In genomic region chr11:98982773-98983133, GRCm38 (mm10) we compare ENCODE assay signal across 9 mouse cellular contexts. TPM values are rescaled to one million over a fixed set of nuclear protein-coding genes. Genes with fewer than 3 reads are reported as not detected.
DNase-seq lines count a peak whose midpoint lies in the region; ATAC-seq and TF ChIP-seq lines count a peak whose summit lies in the region.
"Had no signal": no experiment of that assay in that cellular context is flagged by ENCODE, and none has a peak within 500 bp of the region (broad histone marks: within the 10 kb centered on the region; RNA-seq: fewer than 3 reads in every experiment).

Gene Gjd3 (minus strand): TSS chr11:98983016.

- H3K4me1 ChIP-seq in heart, embryonic 15.5 days (replicated peaks) = peaks cover 39% of the 10 kb centered on the region
- H3K4me1 ChIP-seq in G1E (ENCODE audit: insufficient read depth, low read depth, low read length) = peaks cover 11% of the 10 kb centered on the region
- peaks cover 8% of the 10 kb centered on the region; the same call in 1 of the 2 replicates for H3K4me1 ChIP-seq in hindbrain, embryonic 11.5 days (replicated peaks; ENCODE audit: control insufficient read depth, insufficient read depth, low read length)
- peaks cover 9% of the 10 kb centered on the region for H3K4me1 ChIP-seq in midbrain, embryonic 11.5 days (ENCODE audit: control insufficient read depth, insufficient read depth, low read length)

- no peak for TF ChIP-seq CTCF in G1E (IDR thresholded peaks at IDR 0.05; ENCODE audit: low read depth, low read length)

- no peaks in the 10 kb centered on the region for H3K9me3 ChIP-seq in heart, embryonic 15.5 days (replicated peaks)
- peaks cover 12% of the 10 kb centered on the region for H3K9me3 ChIP-seq in G1E (replicated peaks)
- H3K9me3 ChIP-seq in hindbrain, embryonic 11.5 days (ENCODE audit: control insufficient read depth, low read length) = no peaks in the 10 kb centered on the region
- no peaks in the 10 kb centered on the region for H3K9me3 ChIP-seq in midbrain, embryonic 11.5 days (ENCODE audit: control insufficient read depth, low read length)

- peak within 1 kb of the TSS; percentile 71 for H3K9ac ChIP-seq in heart, embryonic 15.5 days
- H3K9ac ChIP-seq in hindbrain, embryonic 11.5 days (ENCODE audit: low read depth, low read length) = peak within 1 kb of the TSS; percentile 64
- H3K9ac ChIP-seq in midbrain, embryonic 11.5 days (ENCODE audit: low read length) = peak within 1 kb of the TSS; percentile 54

- no peak for ATAC-seq in heart, embryonic 15.5 days (replicated peaks; ENCODE audit: insufficient number of reproducible peaks, insufficient read depth, low FRiP score, low read depth)
- no peak for ATAC-seq in G1E (ENCODE audit: extremely low read depth, insufficient number of reproducible peaks, low FRiP score, poor library complexity, severe bottlenecking)
- peak; percentile 43; the same call in 1 of the 2 replicates for ATAC-seq in hindbrain, embryonic 11.5 days (ENCODE audit: low FRiP score)
- ATAC-seq in midbrain, embryonic 11.5 days (ENCODE audit: low FRiP score) = peak; percentile 20; the same call in 1 of the 2 replicates

- 2% methylated on average over 28 of the region's 28 CpGs for WGBS in heart, embryonic 15.5 days
- WGBS in hindbrain, embryonic 11.5 days = 0% methylated on average over 28 of the region's 28 CpGs
- WGBS in midbrain, embryonic 11.5 days = 2% methylated on average over 28 of the region's 28 CpGs

- peak within 1 kb of the TSS; percentile 66 for H3K4me3 ChIP-seq in heart, embryonic 15.5 days
- H3K4me3 ChIP-seq in G1E (ENCODE audit: low read depth, low read length) = peak within 1 kb of the TSS; percentile 39
- H3K4me3 ChIP-seq in hindbrain, embryonic 11.5 days (ENCODE audit: low read depth, low read length) = peak within 1 kb of the TSS; percentile 54
- H3K4me3 ChIP-seq in midbrain, embryonic 11.5 days (ENCODE audit: low read depth, low read length) = peak within 1 kb of the TSS; percentile 46

- peaks cover 13% of the 10 kb centered on the region for H3K27me3 ChIP-seq in heart, embryonic 15.5 days
- peaks cover 63% of the 10 kb centered on the region for H3K27me3 ChIP-seq in G1E (ENCODE audit: insufficient read depth, low read length)
- H3K27me3 ChIP-seq in hindbrain, embryonic 11.5 days (ENCODE audit: control insufficient read depth, insufficient read depth, low read length) = peaks cover 13% of the 10 kb centered on the region; the same call in 1 of the 2 replicates
- peaks cover 26% of the 10 kb centered on the region for H3K27me3 ChIP-seq in midbrain, embryonic 11.5 days (ENCODE audit: control insufficient read depth, insufficient read depth, low read length)

- DNase-seq in heart, adult 8-10 months (ENCODE audit: low spot score) = no peak
- no peak for DNase-seq in G1E (ENCODE audit: low spot score)
- DNase-seq in hindbrain, embryonic 11.5 days (ENCODE audit: low spot score) = no peak
- DNase-seq in midbrain, embryonic 11.5 days (ENCODE audit: low spot score, missing footprints) = no peak
- DNase-seq in spleen, adult 18-20 months = no peak
- DNase-seq in retina, postnatal 1 day = no peak
- DNase-seq in urinary bladder, postnatal 4 days (ENCODE audit: low spot score in 2 of 2) = no peak

- no peaks in the 10 kb centered on the region for H3K36me3 ChIP-seq in heart, embryonic 15.5 days
- H3K36me3 ChIP-seq in G1E (replicated peaks) = peaks cover 4% of the 10 kb centered on the region
- no peaks in the 10 kb centered on the region for H3K36me3 ChIP-seq in hindbrain, embryonic 11.5 days (ENCODE audit: control insufficient read depth, insufficient read depth, low read length)
- no peaks in the 10 kb centered on the region for H3K36me3 ChIP-seq in midbrain, embryonic 11.5 days (ENCODE audit: control insufficient read depth, insufficient read depth, low read length)

- peak within 1 kb of the TSS; percentile 48; the same call in 1 of the 2 replicates for H3K27ac ChIP-seq in heart, embryonic 15.5 days
- peak within 1 kb of the TSS; percentile 90 for H3K27ac ChIP-seq in hindbrain, embryonic 11.5 days (ENCODE audit: low read depth, low read length)
- no peak within 1 kb of the TSS; the same call in 1 of the 2 replicates for H3K27ac ChIP-seq in midbrain, embryonic 11.5 days (ENCODE audit: low read depth, low read length)

- peak within 1 kb of the TSS; percentile 100 for H3K4me2 ChIP-seq in heart, embryonic 15.5 days
- peak within 1 kb of the TSS; percentile 96 for H3K4me2 ChIP-seq in hindbrain, embryonic 11.5 days (replicated peaks; ENCODE audit: low read depth, low read length)
- peak within 1 kb of the TSS; percentile 85 for H3K4me2 ChIP-seq in midbrain, embryonic 11.5 days

RNA-seq across cellular contexts. Expression of gene Gjd3, which starts in this region (rescaled TPM):
- 3.6 and 4.4 TPM in 2 replicates for polyA plus RNA-seq in heart, embryonic 15.5 days (2015; fragmentation: Nextera tagmentation; extraction: Ambion mirVana)
- total RNA-seq in heart, adult 8-10 months (2022) = under 1 TPM in 1 of 4 experiments, not detected in 3; 0.44 TPM
- total RNA-seq in G1E (2014; fragmentation: Nextera tagmentation) (not detected in 2 replicates), G1E (2017) (not detected in 2 replicates)
- not detected in 2 replicates for polyA plus RNA-seq in G1E (2012)
- polyA plus RNA-seq in hindbrain, embryonic 11.5 days (2014; fragmentation: Nextera tagmentation; extraction: Ambion mirVana) = 0.28 and 0.74 TPM in 2 replicates
- polyA plus RNA-seq in midbrain, embryonic 11.5 days (2014; fragmentation: Nextera tagmentation; extraction: Ambion mirVana) = not detected in 2 replicates
- total RNA-seq: neutrophil, adult 5-6 weeks had no signal

Comparison
In these comparisons a context has a peak if more than half of its experiments do, and no peak if none do; other contexts are left out.
1. Peak in ATAC-seq, H3K4me3 ChIP-seq, H3K27ac ChIP-seq, H3K9ac ChIP-seq and H3K4me2 ChIP-seq in hindbrain, embryonic 11.5 days; RNA of the gene not detected or under 1 TPM.
2. Peak in ATAC-seq, H3K4me3 ChIP-seq, H3K9ac ChIP-seq and H3K4me2 ChIP-seq in midbrain, embryonic 11.5 days; RNA of the gene not detected or under 1 TPM.